Mouse (Mus musculus) heart, adult 2 months (tissue): ENCODE measurements around the gene Dis3l2. TPM values are rescaled to one million over a fixed set of nuclear protein-coding genes. Genes with fewer than 3 reads are reported as not detected.
A peak's percentile ranks its signal among the peaks of the same experiment; 100 is the strongest.

Experiments
- DNase-seq, 2 experiments: peaks; one replicate each; pipeline ENCODE4 v3.0.0; 2021
- H3K27ac ChIP-seq: fragments of 200-600 bp; 2 replicates; pipeline ENCODE4 v1.8.1; 2022
- H3K27me3 ChIP-seq: fragments of 200-500 bp; 2 replicates; pipeline ENCODE4 v1.6.1; 2012; ENCODE audit warnings: mild to moderate bottlenecking, low read length, inconsistent platforms, mixed read lengths; ENCODE audit not compliant: control insufficient read depth, insufficient read depth
- H3K36me3 ChIP-seq: fragments of 200-500 bp; 2 replicates; pipeline ENCODE4 v1.6.1; 2012; ENCODE audit warnings: low read length, inconsistent platforms; ENCODE audit not compliant: control insufficient read depth, insufficient read depth
- H3K4me1 ChIP-seq: fragments of 200-500 bp; 2 replicates; pipeline ENCODE4 v1.6.1; 2011; ENCODE audit warnings: low read length; ENCODE audit not compliant: control insufficient read depth, insufficient read depth
- H3K4me3 ChIP-seq: fragments of 200-600 bp; 2 replicates; pipeline ENCODE4 v1.8.1; 2022
- H3K79me2 ChIP-seq: fragments of 200-500 bp; replicated peaks from 2 replicates; pipeline ENCODE4 v1.6.1; 2012; ENCODE audit warnings: mild to moderate bottlenecking, inconsistent platforms, low read length, moderate library complexity, mixed read lengths; ENCODE audit not compliant: control insufficient read depth, insufficient read depth
- H3K9ac ChIP-seq: fragments of 200-500 bp; 2 replicates; pipeline ENCODE4 v1.6.1; 2012; ENCODE audit warnings: low read depth, mild to moderate bottlenecking, control low read depth, inconsistent platforms, low read length, mixed read lengths
- CTCF ChIP-seq: fragments of 200-600 bp; IDR thresholded peaks from 2 replicates; pipeline ENCODE4 v1.8.1; 2022; ENCODE audit warnings: antibody characterized with exemption, mild to moderate bottlenecking, moderate library complexity
- EP300 ChIP-seq: fragments of 200-500 bp; IDR thresholded peaks from 2 replicates; pipeline ENCODE4 v1.6.1; 2011; ENCODE audit warnings: low read depth, low read length, control low read depth; ENCODE audit not compliant: insufficient read depth
- POLR2A ChIP-seq: fragments of 200-500 bp; IDR thresholded peaks from 2 replicates; pipeline ENCODE4 v1.6.1; 2011; ENCODE audit warnings: mild to moderate bottlenecking, low read depth, low read length, control low read depth; ENCODE audit not compliant: insufficient read depth
- WGBS: fragments of 180-500 bp; shearing (Covaris S2); methylation state at CpG from one replicate; pipeline ENCODE4 v1.1.7; 2018; 5-methylcytosine and 5-hydroxymethylcytosine counted together
- intact Hi-C: fragments of 180-260 bp; cut with DNase I; formaldehyde crosslinking; loops from one replicate; pipeline ENCODE4 v1.15.1; 2025
- polyA plus RNA-seq: library from polyadenylated mRNA; depleted of rRNA; stranded (reverse); fragments of >200 nt; gene quantifications from 2 replicates; pipeline ENCODE4 v1.2.3, GENCODE M21; 2012
- total RNA-seq, 2 experiments: library from RNA; stranded (reverse); gene quantifications; 2 replicates each; pipeline ENCODE4 v1.2.3; 2021

Dis3l2 gene
- total and polyA plus RNA-seq, 3 experiments: 7.8 to 10.2 (median 9.0) TPM

DNA sequence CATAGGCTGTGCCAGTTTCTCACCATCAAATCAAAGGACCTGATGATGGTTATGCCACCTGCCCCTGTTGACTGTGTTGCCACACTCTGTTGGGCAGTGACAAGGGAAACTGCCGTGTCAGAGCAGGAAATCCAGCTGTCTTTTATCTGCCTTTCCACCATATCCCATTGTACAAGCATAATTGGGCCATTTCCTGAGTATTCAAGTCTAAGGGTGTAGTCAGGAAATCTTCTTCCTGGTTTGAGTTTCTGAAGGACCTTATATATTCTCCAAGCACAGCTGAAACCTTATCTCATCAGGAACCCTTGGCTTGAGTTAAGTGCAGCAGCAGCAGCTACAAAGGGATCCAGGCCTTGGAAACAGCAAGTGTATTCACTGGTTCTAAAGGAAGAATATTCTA is 155.3 kb downstream of the Dis3l2 start:
- WGBS: 36% methylated on average over 1 of the region's 1 CpGs
- Histone ChIP-seq H3K79me2 (no peaks in the 10 kb centered on the region), H3K27ac (no peak overlapping the region), H3K27me3 (no peaks in the 10 kb centered on the region), H3K36me3 (peaks cover 9% of the 10 kb centered on the region), H3K9ac (no peak overlapping the region), H3K4me3 (no peak overlapping the region), H3K4me1 (peaks cover 7% of the 10 kb centered on the region)
- peak; percentile 18 to 26 for DNase-seq
- TF ChIP-seq POLR2A (no peak), EP300 (0 out of 2 replicates have a peak, but pooled peaks have one; percentile 27)
- intact Hi-C loops: no loop called here

- Histone ChIP-seq H3K4me1 (peaks cover 7% of the 10 kb centered on the region), H3K9ac (no peak overlapping the region), H3K4me3 (no peak overlapping the region), H3K27ac (no peak overlapping the region; the same call in none of the 2 replicates), H3K36me3 (peaks cover 9% of the 10 kb centered on the region), H3K79me2 (no peaks in the 10 kb centered on the region), H3K27me3 (no peaks in the 10 kb centered on the region)
- TF ChIP-seq POLR2A (no peak), CTCF (no peak), EP300 (no peak)
- intact Hi-C loops: no loop called here
- no peak for DNase-seq
- 27% methylated on average over 1 of the region's 1 CpGs for WGBS
Observed at GRCm38 (mm10) chr1:86859371-86859770, 155.8 kb downstream of the Dis3l2 start.

DNA sequence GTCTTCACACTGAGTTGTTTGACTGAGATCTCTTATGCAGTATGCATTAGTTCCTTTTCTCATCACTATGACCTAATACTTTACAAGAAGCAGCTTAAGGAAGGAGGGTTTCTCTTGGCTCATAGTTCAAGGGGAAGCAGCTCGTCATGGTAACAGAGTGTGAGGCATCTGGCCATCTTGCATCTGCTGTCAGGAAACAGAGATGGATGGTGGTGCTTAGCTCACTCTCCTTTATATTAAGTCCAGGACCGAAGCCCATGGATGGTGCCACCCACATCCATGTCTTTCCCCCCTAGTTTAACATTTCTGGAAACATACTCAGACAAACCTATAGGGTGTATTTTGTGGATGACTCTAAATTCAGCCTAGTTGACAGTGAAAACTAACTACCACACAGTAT is 170.1 kb downstream of the Dis3l2 start:
- Histone ChIP-seq H3K4me1 (no peaks in the 10 kb centered on the region), H3K27ac (no peak overlapping the region), H3K4me3 (no peak overlapping the region), H3K79me2 (no peaks in the 10 kb centered on the region), H3K36me3 (no peaks in the 10 kb centered on the region), H3K9ac (no peak overlapping the region), H3K27me3 (no peaks in the 10 kb centered on the region)
- whole genome bisulfite sequencing: 68% methylated on average over 2 of the region's 2 CpGs
- TF ChIP-seq CTCF (no peak), POLR2A (no peak), EP300 (no peak)
- intact Hi-C loops: no loop called here
- no peak for DNase-seq

GRCm38 (mm10) chr1:86878743-86879142 is 175.1 kb downstream of the Dis3l2 start:
- Histone ChIP-seq H3K27me3 (no peaks in the 10 kb centered on the region), H3K79me2 (no peaks in the 10 kb centered on the region), H3K4me3 (no peak overlapping the region), H3K36me3 (no peaks in the 10 kb centered on the region), H3K9ac (no peak overlapping the region), H3K4me1 (no peaks in the 10 kb centered on the region), H3K27ac (no peak overlapping the region)
- no peak for TF ChIP-seq POLR2A
- no peak for TF ChIP-seq CTCF
- TF ChIP-seq EP300: no peak
- intact Hi-C loops: no loop called here
- DNase-seq: no peak

- no peak overlapping the region for H3K27ac ChIP-seq
- WGBS: 88% methylated on average over 2 of the region's 2 CpGs
- no peak for DNase-seq
Observed at GRCm38 (mm10) chr1:86879547-86879946, 175.9 kb downstream of the Dis3l2 start.

GRCm38 (mm10) chr1:86887060-86887459 is 183.5 kb downstream of the Dis3l2 start:
- Histone ChIP-seq H3K27ac (no peak overlapping the region), H3K36me3 (no peaks in the 10 kb centered on the region), H3K27me3 (no peaks in the 10 kb centered on the region), H3K4me1 (no peaks in the 10 kb centered on the region), H3K4me3 (no peak overlapping the region), H3K79me2 (no peaks in the 10 kb centered on the region), H3K9ac (no peak overlapping the region)
- no peak for TF ChIP-seq EP300
- TF ChIP-seq POLR2A: no peak
- no peak for TF ChIP-seq CTCF
- intact Hi-C loops: no loop called here
- DNase-seq: no peak
- WGBS: 91% methylated on average over 1 of the region's 1 CpGs

More at GRCm38 (mm10) chr1:86879547-86879946, 175.9 kb downstream of the Dis3l2 start:
- H3K79me2 ChIP-seq: no peaks in the 10 kb centered on the region
- no peak overlapping the region for H3K4me3 ChIP-seq
- intact Hi-C loops: no loop called here
- no peak for TF ChIP-seq CTCF
- TF ChIP-seq POLR2A: no peak
- TF ChIP-seq EP300: no peak
- H3K36me3 ChIP-seq: no peaks in the 10 kb centered on the region
- no peaks in the 10 kb centered on the region for H3K27me3 ChIP-seq
- no peaks in the 10 kb centered on the region for H3K4me1 ChIP-seq
- H3K9ac ChIP-seq: no peak overlapping the region
